Mouse (Mus musculus) forebrain, embryonic 11.5 days (tissue): ENCODE results near the gene Banf1. TPM values are rescaled to one million over a fixed set of nuclear protein-coding genes. Genes with fewer than 3 reads are reported as not detected.
"Not testable (repeated sequence)": the region's sequence is repeated elsewhere in the genome, so short reads cannot be mapped to it uniquely, and the experiment has no call there.

Experiments used
- ATAC-seq: fragments of 200-750 bp; cut with Nextera tagmentation; replicated peaks from 2 replicates; pipeline ENCODE4 v1.8.0; 2017; ENCODE audit warnings: moderate TSS enrichment; ENCODE audit not compliant: low FRiP score
- DNase-seq: peaks from one replicate; pipeline ENCODE4 v3.0.0-alpha.2; 2017; ENCODE audit warnings: low spot score
- H3K27ac ChIP-seq: fragments of 300-500 bp; sonication (generic); 2 replicates; pipeline ENCODE4 v1.5.1; 2014; ENCODE audit warnings: low read depth, low read length
- H3K27me3 ChIP-seq: fragments of 300-500 bp; sonication (generic); 2 replicates; pipeline ENCODE4 v1.6.1; 2014; ENCODE audit warnings: mild to moderate bottlenecking, low read length, mixed read lengths; ENCODE audit not compliant: control insufficient read depth, insufficient read depth
- H3K36me3 ChIP-seq: fragments of 300-500 bp; sonication (generic); 2 replicates; pipeline ENCODE4 v1.6.1; 2014; ENCODE audit warnings: mild to moderate bottlenecking, low read length, moderate library complexity, mixed read lengths; ENCODE audit not compliant: control insufficient read depth, insufficient read depth
- H3K4me1 ChIP-seq: fragments of 300-500 bp; sonication (generic); replicated peaks from 2 replicates; pipeline ENCODE4 v1.6.1; 2014; ENCODE audit warnings: low read length, mixed read lengths; ENCODE audit not compliant: control insufficient read depth, insufficient read depth
- H3K4me2 ChIP-seq: fragments of 300-500 bp; sonication (generic); 2 replicates; pipeline ENCODE4 v1.6.1; 2014; ENCODE audit warnings: low read depth, mild to moderate bottlenecking, low read length, moderate library complexity, mixed read lengths; ENCODE audit not compliant: severe bottlenecking
- H3K4me3 ChIP-seq: fragments of 300-500 bp; sonication (generic); 2 replicates; pipeline ENCODE4 v1.5.1; 2014; ENCODE audit warnings: low read depth, low read length
- H3K9ac ChIP-seq: fragments of 300-500 bp; sonication (generic); 2 replicates; pipeline ENCODE4 v1.6.1; 2014; ENCODE audit warnings: low read length
- H3K9me3 ChIP-seq: fragments of 300-500 bp; sonication (generic); 2 replicates; pipeline ENCODE4 v1.6.1; 2016; ENCODE audit warnings: low read length, mixed read lengths; ENCODE audit not compliant: control insufficient read depth
- WGBS: fragments of 180-500 bp; shearing (Covaris S2); extraction: QIAGEN DNeasy Blood & Tissue Kit; methylation state at CpG from one replicate; pipeline ENCODE4 v1.1.7; 2014; 5-methylcytosine and 5-hydroxymethylcytosine counted together
- polyA plus RNA-seq: library from polyadenylated mRNA; unstranded; fragments of >200 nt; fragmentation: Nextera tagmentation; extraction: Ambion mirVana; gene quantifications from 2 replicates; pipeline ENCODE4 v1.2.1, GENCODE M21; 2014

Banf1 gene
- polyA plus RNA-seq, 1 experiment from 2014 or later = 470 TPM

GRCm38 (mm10) chr19:5406531-5407126, 39.7 kb upstream of the Banf1 start:
- Histone ChIP-seq H3K4me3 (peak overlapping the region; percentile 53), H3K9ac (peak overlapping the region; percentile 71), H3K27ac (peak overlapping the region; percentile 75; the same call in 1 of the 2 replicates), H3K4me2 (peak overlapping the region; percentile 80)
- WGBS = 9% methylated on average over 22 of the region's 25 CpGs
- ATAC-seq (peak; percentile 77), DNase-seq (peak; percentile 73)
- H3K9me3 ChIP-seq, H3K4me1 ChIP-seq, H3K27me3 ChIP-seq, H3K36me3 ChIP-seq: not testable (repeated sequence)

GRCm38 (mm10) chr19:5405924-5406323, 39.0 kb upstream of the Banf1 start:
- ATAC-seq = no peak
- Histone ChIP-seq H3K4me1 (peaks cover 3% of the 10 kb centered on the region; the same call in 1 of the 2 replicates), H3K9ac (peak overlapping the region; percentile 55), H3K9me3 (no peaks in the 10 kb centered on the region), H3K4me2 (peak overlapping the region; percentile 53), H3K36me3 (no peaks in the 10 kb centered on the region), H3K4me3 (peak overlapping the region; percentile 30), H3K27ac (no peak overlapping the region), H3K27me3 (no peaks in the 10 kb centered on the region)
- no peak for DNase-seq
- 39% methylated on average over 7 of the region's 7 CpGs for WGBS

GRCm38 (mm10) chr19:5402293-5402692, 35.3 kb upstream of the Banf1 start, which contains the start of gene Tsga10ip:
TSS of gene Tsga10ip (minus strand) at chr19:5402526.
- Histone ChIP-seq H3K27ac (no peak within 1 kb of the TSS), H3K9ac (no peak within 1 kb of the TSS), H3K4me3 (no peak within 1 kb of the TSS), H3K4me2 (no peak within 1 kb of the TSS), H3K27me3 (no peaks in the 10 kb centered on the region), H3K9me3 (no peaks in the 10 kb centered on the region), H3K36me3 (no peaks in the 10 kb centered on the region), H3K4me1 (no peaks in the 10 kb centered on the region; the same call in 1 of the 2 replicates)
- DNase-seq (no peak), ATAC-seq (no peak)
- 85% methylated on average over 8 of the region's 8 CpGs for WGBS

GRCm38 (mm10) chr19:5401073-5401472, 34.1 kb upstream of the Banf1 start:
- not testable (repeated sequence) for H3K27ac ChIP-seq, H3K9ac ChIP-seq, H3K9me3 ChIP-seq, H3K27me3 ChIP-seq, ATAC-seq, H3K4me3 ChIP-seq, H3K4me1 ChIP-seq, H3K36me3 ChIP-seq, H3K4me2 ChIP-seq, DNase-seq
- WGBS = 73% methylated on average over 4 of the region's 4 CpGs

GRCm38 (mm10) chr19:5395371-5395770, 28.4 kb upstream of the Banf1 start:
- Histone ChIP-seq H3K9ac (no peak overlapping the region), H3K9me3 (no peaks in the 10 kb centered on the region), H3K4me3 (no peak overlapping the region), H3K27ac (no peak overlapping the region), H3K27me3 (no peaks in the 10 kb centered on the region), H3K4me1 (no peaks in the 10 kb centered on the region), H3K4me2 (no peak overlapping the region), H3K36me3 (no peaks in the 10 kb centered on the region; the same call in 1 of the 2 replicates)
- ATAC-seq = no peak
- DNase-seq = no peak
- 75% methylated on average over 4 of the region's 4 CpGs for WGBS

GRCm38 (mm10) chr19:5394168-5394567, 27.2 kb upstream of the Banf1 start:
- WGBS = 60% methylated on average over 10 of the region's 10 CpGs

GRCm38 (mm10) chr19:5392892-5393291, 25.9 kb upstream of the Banf1 start:
- Histone ChIP-seq H3K4me3 (no peak overlapping the region), H3K9ac (no peak overlapping the region), H3K27ac (no peak overlapping the region), H3K9me3 (no peaks in the 10 kb centered on the region), H3K4me2 (no peak overlapping the region), H3K36me3 (no peaks in the 10 kb centered on the region; the same call in 1 of the 2 replicates), H3K4me1 (peaks cover 8% of the 10 kb centered on the region), H3K27me3 (no peaks in the 10 kb centered on the region)
- 76% methylated on average over 4 of the region's 4 CpGs for WGBS
- ATAC-seq (no peak), DNase-seq (no peak)

More at GRCm38 (mm10) chr19:5394168-5394567, 27.2 kb upstream of the Banf1 start:
- H3K27ac ChIP-seq = no peak overlapping the region
- no peak overlapping the region for H3K9ac ChIP-seq
- H3K27me3 ChIP-seq = no peaks in the 10 kb centered on the region
- no peaks in the 10 kb centered on the region for H3K9me3 ChIP-seq
- H3K4me1 ChIP-seq = peaks cover 8% of the 10 kb centered on the region
- no peak overlapping the region for H3K4me3 ChIP-seq
- ATAC-seq (no peak), DNase-seq (no peak)
- H3K4me2 ChIP-seq = no peak overlapping the region
- no peaks in the 10 kb centered on the region; the same call in 1 of the 2 replicates for H3K36me3 ChIP-seq

- Histone ChIP-seq H3K9ac (no peak overlapping the region), H3K27me3 (no peaks in the 10 kb centered on the region), H3K4me1 (peaks cover 18% of the 10 kb centered on the region), H3K4me3 (no peak overlapping the region), H3K27ac (no peak overlapping the region), H3K4me2 (no peak overlapping the region; the same call in 1 of the 2 replicates), H3K9me3 (no peaks in the 10 kb centered on the region), H3K36me3 (no peaks in the 10 kb centered on the region; the same call in 1 of the 2 replicates)
- no peak for DNase-seq
- 86% methylated on average over 8 of the region's 8 CpGs for WGBS
- ATAC-seq = no peak
Measured at GRCm38 (mm10) chr19:5390416-5390815, 23.4 kb upstream of the Banf1 start.

GRCm38 (mm10) chr19:5389647-5390046, 22.7 kb upstream of the Banf1 start:
- no peak overlapping the region for H3K27ac ChIP-seq
- peak overlapping the region; percentile 91 for H3K4me2 ChIP-seq
- H3K9ac ChIP-seq = peak overlapping the region; percentile 35; the same call in 1 of the 2 replicates
- ATAC-seq (no peak), DNase-seq (peak; percentile 56)
- H3K27me3 ChIP-seq = no peaks in the 10 kb centered on the region
- no peaks in the 10 kb centered on the region; the same call in 1 of the 2 replicates for H3K36me3 ChIP-seq
- no peaks in the 10 kb centered on the region for H3K9me3 ChIP-seq
- H3K4me1 ChIP-seq = peaks cover 18% of the 10 kb centered on the region
- 62% methylated on average over 12 of the region's 12 CpGs for WGBS
- peak overlapping the region; percentile 99 for H3K4me3 ChIP-seq
